Mouse (Mus musculus): ENCODE data around the gene Hunk. TPM values are rescaled to one million over a fixed set of nuclear protein-coding genes. Genes with fewer than 3 reads are reported as not detected.

Gene Hunk
- polyA plus RNA-seq, 1 experiment from 2014 or later = 11.1 TPM

GRCm38 (mm10) chr16:90442991-90443390 is 57.2 kb downstream of the Hunk start:
- 0 out of 2 replicates have a peak, but pooled peaks have one; percentile 42 for ATAC-seq
- no peak overlapping the region for H3K4me2 ChIP-seq

GRCm38 (mm10) chr16:90453197-90453596 is 67.4 kb downstream of the Hunk start:
- Histone ChIP-seq H3K27me3 (no peaks in the 10 kb centered on the region), H3K4me3 (no peak overlapping the region), H3K9ac (no peak overlapping the region), H3K36me3 (ENCODE audit: poor library complexity, severe bottlenecking) (peaks cover 42% of the 10 kb centered on the region), H3K9me3 (replicated peaks) (no peaks in the 10 kb centered on the region), H3K4me2 (no peak overlapping the region), H3K27ac (no peak overlapping the region), H3K4me1 (peaks cover 12% of the 10 kb centered on the region)
- WGBS = 84% methylated on average over 11 of the region's 11 CpGs
- ATAC-seq = no peak

More at GRCm38 (mm10) chr16:90442991-90443390, 57.2 kb downstream of the Hunk start:
- peaks cover 33% of the 10 kb centered on the region for H3K4me1 ChIP-seq
- no peak overlapping the region for H3K4me3 ChIP-seq
- H3K9ac ChIP-seq = no peak overlapping the region
- H3K27ac ChIP-seq = no peak overlapping the region
- H3K9me3 ChIP-seq (replicated peaks) = no peaks in the 10 kb centered on the region
- 30% methylated on average over 6 of the region's 6 CpGs for WGBS
- H3K36me3 ChIP-seq (ENCODE audit: poor library complexity, severe bottlenecking) = peaks cover 29% of the 10 kb centered on the region
- no peaks in the 10 kb centered on the region for H3K27me3 ChIP-seq

GRCm38 (mm10) chr16:90456495-90457125 is 70.8 kb downstream of the Hunk start:
- H3K36me3 ChIP-seq (ENCODE audit: poor library complexity, severe bottlenecking) = peaks cover 36% of the 10 kb centered on the region
- no peak overlapping the region for H3K9ac ChIP-seq
- no peaks in the 10 kb centered on the region for H3K27me3 ChIP-seq
- H3K4me3 ChIP-seq = no peak overlapping the region
- H3K4me1 ChIP-seq = peaks cover 25% of the 10 kb centered on the region
- no peaks in the 10 kb centered on the region for H3K9me3 ChIP-seq (replicated peaks)
- H3K27ac ChIP-seq = no peak overlapping the region
- 85% methylated on average over 7 of the region's 7 CpGs for WGBS
- no peak overlapping the region for H3K4me2 ChIP-seq
- no peak for ATAC-seq

GRCm38 (mm10) chr16:90458899-90459610 is 73.2 kb downstream of the Hunk start:
- Histone ChIP-seq H3K9ac (no peak overlapping the region), H3K4me1 (peaks cover 29% of the 10 kb centered on the region), H3K27me3 (no peaks in the 10 kb centered on the region), H3K4me3 (no peak overlapping the region), H3K9me3 (replicated peaks) (no peaks in the 10 kb centered on the region), H3K4me2 (no peak overlapping the region), H3K27ac (peak overlapping the region; percentile 48), H3K36me3 (ENCODE audit: poor library complexity, severe bottlenecking) (peaks cover 50% of the 10 kb centered on the region)
- 15% methylated on average over 11 of the region's 11 CpGs for WGBS
- ATAC-seq = peak; percentile 54

DNA sequence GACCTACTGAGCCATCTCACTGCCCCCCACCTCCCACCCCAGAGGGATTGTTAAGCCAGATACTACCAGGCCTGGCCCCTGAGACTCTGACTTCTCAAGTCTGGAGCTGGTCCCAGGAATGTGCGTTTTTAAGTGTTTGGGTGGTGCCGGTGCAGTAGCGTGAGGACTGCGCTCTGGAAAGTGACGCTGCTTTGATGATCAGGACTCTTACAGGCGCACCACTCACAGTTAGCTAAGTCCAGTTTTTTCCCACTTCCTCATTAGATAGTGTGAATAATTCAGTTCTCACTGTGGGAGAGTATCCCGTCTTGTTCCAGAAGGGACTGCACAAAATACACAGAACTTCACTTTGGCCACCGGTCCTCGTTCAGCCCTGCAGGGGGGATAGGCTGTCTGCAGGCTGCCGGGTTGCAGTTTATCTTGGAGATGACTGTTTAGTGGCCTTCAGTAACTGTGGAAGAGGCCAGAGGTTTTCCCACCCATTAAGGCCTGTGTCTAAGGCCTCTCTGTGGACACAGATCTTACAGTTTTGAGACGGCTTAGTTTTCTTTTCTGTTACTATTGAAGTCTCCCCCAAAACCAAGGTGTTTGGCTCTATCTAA is 75.6 kb downstream of the Hunk start:
- Histone ChIP-seq H3K27ac (no peak overlapping the region), H3K36me3 (ENCODE audit: poor library complexity, severe bottlenecking) (peaks cover 50% of the 10 kb centered on the region), H3K27me3 (no peaks in the 10 kb centered on the region), H3K4me2 (no peak overlapping the region), H3K4me3 (no peak overlapping the region), H3K9me3 (replicated peaks) (no peaks in the 10 kb centered on the region; the same call in 1 of the 2 replicates), H3K9ac (no peak overlapping the region), H3K4me1 (peaks cover 32% of the 10 kb centered on the region)
- WGBS = 75% methylated on average over 11 of the region's 11 CpGs
- ATAC-seq = no peak

DNA sequence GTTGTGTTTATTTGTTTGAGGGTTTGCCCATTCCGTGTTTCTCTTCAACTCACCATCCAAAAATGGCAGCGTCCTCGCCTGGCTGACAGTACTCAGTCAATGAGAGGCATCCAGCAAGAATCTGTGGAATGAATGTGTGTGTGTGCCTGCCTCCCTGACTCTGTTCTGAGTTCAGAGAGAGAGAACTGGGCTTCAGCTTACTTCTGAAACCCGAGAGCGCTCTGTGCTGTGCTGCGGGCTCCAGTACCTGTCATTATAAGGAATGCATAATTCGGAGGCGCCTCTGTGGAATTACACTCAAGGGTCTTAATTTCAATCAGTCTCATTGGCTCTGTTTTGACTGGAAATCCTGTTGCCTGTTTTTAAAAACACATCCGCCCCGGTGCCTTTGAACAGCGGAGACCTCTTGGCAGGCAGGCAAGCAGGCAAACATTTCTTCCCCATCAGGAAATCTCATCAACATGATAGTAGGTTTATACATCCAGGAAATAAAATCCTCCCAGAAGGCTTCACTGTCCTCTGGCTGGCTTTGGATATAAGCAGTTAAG is 77.0 kb downstream of the Hunk start:
- no peak overlapping the region for H3K27ac ChIP-seq
- H3K4me3 ChIP-seq = no peak overlapping the region
- H3K9ac ChIP-seq = no peak overlapping the region
- peaks cover 32% of the 10 kb centered on the region for H3K4me1 ChIP-seq
- H3K4me2 ChIP-seq = no peak overlapping the region
- H3K27me3 ChIP-seq = no peaks in the 10 kb centered on the region
- H3K36me3 ChIP-seq (ENCODE audit: poor library complexity, severe bottlenecking) = peaks cover 58% of the 10 kb centered on the region
- no peaks in the 10 kb centered on the region; the same call in 1 of the 2 replicates for H3K9me3 ChIP-seq (replicated peaks)
- no peak for ATAC-seq
- 75% methylated on average over 11 of the region's 11 CpGs for WGBS

DNA sequence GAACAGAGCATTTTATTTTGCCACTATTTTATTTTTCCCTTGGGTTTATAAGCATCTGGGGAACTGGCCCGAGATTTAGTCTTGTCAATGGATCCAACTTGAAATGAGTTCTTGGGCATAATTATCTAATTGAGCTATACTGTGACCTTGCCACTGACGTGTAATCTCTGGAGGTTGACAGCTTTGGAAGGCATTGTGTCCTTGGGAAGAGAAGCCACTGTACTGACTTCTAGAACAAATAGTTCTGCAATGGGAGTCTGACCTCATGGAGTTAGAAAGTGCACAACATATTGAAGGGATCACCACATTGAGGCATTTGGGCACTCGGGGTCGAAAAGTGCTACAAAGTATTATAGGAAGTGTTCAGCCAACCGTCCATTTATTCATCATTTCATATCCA is 79.3 kb downstream of the Hunk start:
- Histone ChIP-seq H3K27ac (no peak overlapping the region), H3K4me3 (no peak overlapping the region), H3K9ac (no peak overlapping the region), H3K36me3 (ENCODE audit: poor library complexity, severe bottlenecking) (peaks cover 78% of the 10 kb centered on the region), H3K4me2 (no peak overlapping the region), H3K9me3 (replicated peaks) (peaks cover 6% of the 10 kb centered on the region; the same call in 1 of the 2 replicates), H3K27me3 (no peaks in the 10 kb centered on the region), H3K4me1 (peaks cover 13% of the 10 kb centered on the region)
- 96% methylated on average over 5 of the region's 5 CpGs for WGBS
- ATAC-seq = no peak

GRCm38 (mm10) chr16:90468286-90468685 is 82.5 kb downstream of the Hunk start:
- Histone ChIP-seq H3K27me3 (no peaks in the 10 kb centered on the region), H3K27ac (no peak overlapping the region), H3K9ac (no peak overlapping the region), H3K36me3 (ENCODE audit: poor library complexity, severe bottlenecking) (peaks cover 87% of the 10 kb centered on the region), H3K4me1 (0 out of 2 replicates have a peak, but pooled peaks cover 3% of the 10 kb centered on the region), H3K9me3 (replicated peaks) (peaks cover 6% of the 10 kb centered on the region; the same call in 1 of the 2 replicates), H3K4me3 (no peak overlapping the region), H3K4me2 (no peak overlapping the region)
- WGBS = 92% methylated on average over 5 of the region's 5 CpGs
- no peak for ATAC-seq

DNA sequence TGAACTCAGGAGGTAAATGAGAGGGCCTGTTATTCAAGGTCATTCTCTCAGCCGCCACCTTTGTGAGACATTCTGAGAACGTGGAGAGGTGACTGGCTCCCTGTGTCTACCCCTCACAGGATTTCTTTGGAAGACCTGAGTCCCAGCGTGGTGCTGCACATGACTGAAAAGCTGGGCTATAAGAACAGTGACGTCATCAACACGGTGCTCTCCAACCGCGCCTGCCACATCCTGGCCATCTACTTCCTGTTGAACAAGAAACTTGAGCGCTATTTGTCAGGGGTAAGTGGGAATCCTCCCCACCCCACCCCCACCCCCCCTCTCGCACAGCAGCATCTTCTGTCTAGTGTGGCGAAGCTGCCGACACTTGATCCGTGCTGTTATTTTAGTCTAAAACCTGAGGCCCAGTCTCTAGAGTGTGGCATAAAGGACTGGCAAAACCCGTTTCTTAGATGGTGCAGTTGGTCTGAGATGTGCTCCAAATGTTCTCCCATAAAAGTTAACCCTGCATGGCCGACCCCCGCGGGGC is 90.0 kb downstream of the Hunk start:
- WGBS = 91% methylated on average over 16 of the region's 16 CpGs
- no peak overlapping the region for H3K4me3 ChIP-seq

DNA sequence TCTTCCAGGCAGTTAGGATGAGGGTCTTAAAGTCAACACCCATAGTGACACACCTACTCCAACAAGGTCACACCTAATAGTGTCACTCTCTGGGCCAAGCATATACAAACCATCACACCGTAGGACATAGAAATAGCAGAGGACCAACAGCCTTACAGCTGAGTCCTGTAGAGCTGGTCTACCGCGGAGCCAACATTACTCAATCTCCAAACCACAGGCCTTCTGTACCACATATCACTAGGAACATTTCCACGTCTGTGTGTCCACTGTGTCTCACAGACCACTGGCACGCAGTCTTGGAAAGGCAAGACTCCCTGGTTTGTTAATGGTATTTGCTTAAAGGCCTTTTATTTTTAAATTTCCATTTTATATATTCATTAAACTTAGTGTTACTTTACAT is 95.8 kb downstream of the Hunk start:
- H3K4me2 ChIP-seq = no peak overlapping the region
- no peak overlapping the region for H3K4me3 ChIP-seq
- no peak overlapping the region for H3K27ac ChIP-seq
- no peak overlapping the region for H3K9ac ChIP-seq
- no peaks in the 10 kb centered on the region for H3K27me3 ChIP-seq
- no peak for ATAC-seq
- peaks cover 91% of the 10 kb centered on the region for H3K36me3 ChIP-seq (ENCODE audit: poor library complexity, severe bottlenecking)
- 93% methylated on average over 5 of the region's 5 CpGs for WGBS
- peaks cover 2% of the 10 kb centered on the region; the same call in 1 of the 2 replicates for H3K9me3 ChIP-seq (replicated peaks)
- 0 out of 2 replicates have a peak, but pooled peaks cover 6% of the 10 kb centered on the region for H3K4me1 ChIP-seq

More for the DNA sequence above, 90.0 kb downstream of the Hunk start:
- Histone ChIP-seq H3K4me2 (no peak overlapping the region), H3K27ac (no peak overlapping the region), H3K9me3 (replicated peaks) (peaks cover 7% of the 10 kb centered on the region), H3K4me1 (no peaks in the 10 kb centered on the region), H3K9ac (no peak overlapping the region), H3K36me3 (ENCODE audit: poor library complexity, severe bottlenecking) (peaks cover 89% of the 10 kb centered on the region), H3K27me3 (no peaks in the 10 kb centered on the region)
- no peak for ATAC-seq

DNA sequence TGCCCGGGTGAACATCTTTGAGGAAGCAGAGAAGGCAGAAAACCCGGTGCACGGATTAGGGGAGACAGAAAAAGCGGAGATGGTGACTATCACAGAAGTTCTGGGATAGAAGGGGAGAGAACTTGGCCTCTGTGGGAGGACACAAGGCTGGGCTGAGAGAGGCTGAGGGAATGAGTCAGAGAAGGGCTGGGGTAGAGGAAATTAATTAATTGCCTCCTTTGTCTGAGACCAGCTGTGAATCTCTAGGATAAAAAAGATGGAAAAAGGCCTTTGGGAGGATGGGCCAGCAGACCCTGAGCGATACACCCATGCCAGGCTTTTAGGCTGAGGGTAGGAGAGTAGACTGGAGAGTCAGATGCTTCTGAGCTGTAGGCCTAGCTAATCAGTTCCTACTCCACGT is 97.5 kb downstream of the Hunk start:
- 0 out of 2 replicates have a peak, but pooled peaks cover 6% of the 10 kb centered on the region for H3K4me1 ChIP-seq
- no peak overlapping the region for H3K4me2 ChIP-seq
- no peaks in the 10 kb centered on the region for H3K9me3 ChIP-seq (replicated peaks)
- no peak overlapping the region for H3K9ac ChIP-seq
- no peak overlapping the region for H3K4me3 ChIP-seq
- WGBS = 86% methylated on average over 6 of the region's 6 CpGs
- H3K27me3 ChIP-seq = no peaks in the 10 kb centered on the region
- no peak overlapping the region for H3K27ac ChIP-seq
- ATAC-seq = 0 out of 2 replicates have a peak, but pooled peaks have one; percentile 45
- H3K36me3 ChIP-seq (ENCODE audit: poor library complexity, severe bottlenecking) = peaks cover 88% of the 10 kb centered on the region
